Mouse (Mus musculus) myocyte (in vitro differentiated cells): ENCODE results near the gene Bzw2. TPM values are rescaled to one million over a fixed set of nuclear protein-coding genes. Genes with fewer than 3 reads are reported as not detected.

ENCODE experiments used
- H3K27me3 ChIP-seq: one replicate; pipeline ENCODE4 v1.6.1; 2011; ENCODE audit not compliant: control insufficient read depth, insufficient read depth, insufficient read length
- H3K36me3 ChIP-seq: one replicate; pipeline ENCODE4 v1.6.1; 2011; ENCODE audit not compliant: control insufficient read depth, insufficient read depth
- H3K4me2 ChIP-seq: one replicate; pipeline ENCODE4 v1.6.1; 2011; ENCODE audit warnings: low read depth, control low read depth
- H3K4me3 ChIP-seq: one replicate; pipeline ENCODE4 v1.5.1; 2011; ENCODE audit warnings: mild to moderate bottlenecking, control low read depth, moderate library complexity
- H3K79me2 ChIP-seq: one replicate; pipeline ENCODE4 v1.6.1; 2011; ENCODE audit not compliant: control insufficient read depth, insufficient read depth
- H3ac ChIP-seq: one replicate; pipeline ENCODE4 v1.6.1; 2011; ENCODE audit not compliant: control insufficient read depth, insufficient read length
- CEBPB ChIP-seq: IDR thresholded peaks from 2 replicates; pipeline ENCODE4 v1.6.1; 2011; ENCODE audit warnings: mild to moderate bottlenecking, moderate library complexity; ENCODE audit not compliant: poor library complexity, insufficient read depth, severe bottlenecking
- E2F4 ChIP-seq: IDR thresholded peaks from one replicate; pipeline ENCODE4 v1.6.1; 2011; ENCODE audit warnings: mild to moderate bottlenecking, control low read depth, moderate library complexity; ENCODE audit not compliant: insufficient read depth
- MAX ChIP-seq: IDR thresholded peaks from one replicate; pipeline ENCODE4 v1.6.1; 2011; ENCODE audit warnings: low read depth, mild to moderate bottlenecking, control low read depth
- MYOD1 ChIP-seq, 3 experiments: IDR thresholded peaks; one replicate each; pipeline ENCODE4 v1.6.1; 2011; ENCODE audit warnings: control low read depth in 2 of 3, low read depth in 2 of 3, mild to moderate bottlenecking in 2 of 3, moderate library complexity in 1 of 3; ENCODE audit not compliant: insufficient read length in 2 of 3, control insufficient read depth in 1 of 3
- MYOG ChIP-seq, 3 experiments: IDR thresholded peaks; one replicate each; pipeline ENCODE4 v1.6.1; 2011; ENCODE audit warnings: control low read depth in 2 of 3, low read depth in 2 of 3, mild to moderate bottlenecking in 2 of 3; ENCODE audit not compliant: insufficient read length in 2 of 3, control insufficient read depth in 1 of 3, insufficient read depth in 1 of 3
- POLR2A ChIP-seq: IDR thresholded peaks from one replicate; pipeline ENCODE4 v1.6.1; 2011; ENCODE audit warnings: low read depth, mild to moderate bottlenecking, control low read depth, moderate library complexity; ENCODE audit not compliant: insufficient read length
- POLR2AphosphoS2 ChIP-seq: IDR thresholded peaks from one replicate; pipeline ENCODE4 v1.6.1; 2011; ENCODE audit warnings: low read depth, control low read depth; ENCODE audit not compliant: insufficient read length
- REST ChIP-seq: IDR thresholded peaks from one replicate; pipeline ENCODE4 v1.6.1; 2011; ENCODE audit warnings: mild to moderate bottlenecking, control low read depth, moderate library complexity; ENCODE audit not compliant: insufficient read depth, insufficient read length
- SRF ChIP-seq: IDR thresholded peaks from one replicate; pipeline ENCODE4 v1.6.1; 2011; ENCODE audit warnings: low read depth; ENCODE audit not compliant: control insufficient read depth, insufficient read length
- TCF12 ChIP-seq: IDR thresholded peaks from one replicate; pipeline ENCODE4 v1.6.1; 2011; ENCODE audit warnings: mild to moderate bottlenecking, control low read depth; ENCODE audit not compliant: poor library complexity, insufficient read depth, severe bottlenecking
- TCF3 ChIP-seq: IDR thresholded peaks from one replicate; pipeline ENCODE4 v1.6.1; 2011; ENCODE audit warnings: low read depth, control low read depth; ENCODE audit not compliant: insufficient read length
- USF1 ChIP-seq: IDR thresholded peaks from one replicate; pipeline ENCODE4 v1.6.1; 2011; ENCODE audit warnings: low read depth, mild to moderate bottlenecking, control low read depth, moderate library complexity
- polyA plus RNA-seq: library from polyadenylated mRNA; unstranded; fragments of >200 nt; fragmentation: generic; extraction: Trizol; gene quantifications from one replicate; pipeline ENCODE4 v1.2.1, GENCODE M21; 2012; ENCODE audit warnings: missing spikeins

Gene Bzw2
- polyA plus RNA-seq, 1 experiment = 86.8 TPM

DNA sequence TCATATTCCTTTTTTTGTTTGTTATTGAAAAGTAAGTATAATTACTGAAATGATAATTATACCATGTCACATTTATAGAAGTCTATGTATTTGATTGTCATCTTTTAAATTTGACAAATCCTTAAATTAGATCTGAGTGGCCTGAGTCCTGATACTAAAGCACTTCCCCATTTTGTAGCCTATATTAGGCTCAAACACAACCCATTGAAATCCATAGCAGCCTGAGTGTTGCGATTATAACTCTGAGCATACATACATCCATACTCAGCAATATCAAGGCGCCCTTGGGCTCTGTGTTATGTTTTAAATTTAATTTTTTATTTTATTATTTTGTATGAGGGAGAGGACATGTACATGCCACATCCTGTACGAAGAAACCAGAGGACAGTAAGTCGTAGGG lies 87.6 kb downstream of the Bzw2 start:
- no peak for TF ChIP-seq MAX
- TF ChIP-seq USF1 = no peak
- TF ChIP-seq E2F4 = no peak
- no peak for TF ChIP-seq POLR2AphosphoS2
- no peak for TF ChIP-seq SRF
- no peak for TF ChIP-seq TCF3
- TF ChIP-seq CEBPB = no peak
- TF ChIP-seq POLR2A = no peak
- no peak for TF ChIP-seq MYOD1 (IDR thresholded peaks at IDR 0.05; ENCODE audit: control insufficient read depth in 1 of 3, insufficient read length in 2 of 3, low read depth in 2 of 3)
- TF ChIP-seq MYOG (IDR thresholded peaks at IDR 0.05; ENCODE audit: control insufficient read depth in 1 of 3, insufficient read depth in 1 of 3, insufficient read length in 2 of 3, low read depth in 2 of 3) = no peak
- no peak for TF ChIP-seq REST
- no peak for TF ChIP-seq TCF12
- Histone ChIP-seq H3K4me2 (no peak overlapping the region), H3K79me2 (no peaks in the 10 kb centered on the region)

GRCm38 (mm10) chr12:36067538-36067937 lies 90.3 kb downstream of the Bzw2 start:
- no peaks in the 10 kb centered on the region for H3K27me3 ChIP-seq
- H3K4me3 ChIP-seq = no peak overlapping the region
- H3ac ChIP-seq = no peak overlapping the region
- TF ChIP-seq MAX (no peak), MYOD1 (IDR thresholded peaks at IDR 0.05; ENCODE audit: control insufficient read depth in 1 of 3, insufficient read length in 2 of 3, low read depth in 2 of 3) (no peak), TCF12 (no peak)
- H3K4me2 ChIP-seq = no peak overlapping the region
- H3K36me3 ChIP-seq = no peaks in the 10 kb centered on the region
- no peaks in the 10 kb centered on the region for H3K79me2 ChIP-seq

More for the DNA sequence above, 87.6 kb downstream of the Bzw2 start:
- H3K27me3 ChIP-seq = no peaks in the 10 kb centered on the region
- no peak overlapping the region for H3ac ChIP-seq
- H3K36me3 ChIP-seq = no peaks in the 10 kb centered on the region
- H3K4me3 ChIP-seq = no peak overlapping the region

DNA sequence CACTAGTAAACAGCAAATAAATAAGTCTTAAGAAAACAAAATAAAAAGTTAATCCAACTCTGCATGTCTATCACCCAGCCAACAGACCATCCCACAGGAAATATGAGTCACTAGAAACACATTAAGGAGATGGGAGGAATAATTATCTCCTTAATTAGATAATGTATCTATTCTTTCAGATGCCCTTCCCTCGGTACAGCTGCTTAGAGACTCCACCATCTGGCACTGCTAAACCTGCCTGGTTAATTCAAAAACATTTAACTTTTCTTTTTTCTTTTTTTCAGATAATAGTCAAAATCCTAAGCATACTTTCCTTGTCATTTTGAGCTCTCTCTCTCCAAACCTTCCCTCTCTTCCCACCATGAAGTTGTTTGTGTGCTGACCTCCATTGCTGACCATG lies 92.0 kb downstream of the Bzw2 start:
- TF ChIP-seq POLR2AphosphoS2 (no peak), SRF (no peak), CEBPB (no peak), MYOD1 (IDR thresholded peaks at IDR 0.05; ENCODE audit: control insufficient read depth in 1 of 3, insufficient read length in 2 of 3, low read depth in 2 of 3) (no peak), TCF12 (no peak), REST (no peak), POLR2A (no peak)
- H3K4me2 ChIP-seq = no peak overlapping the region
- no peaks in the 10 kb centered on the region for H3K79me2 ChIP-seq
- H3K36me3 ChIP-seq = no peaks in the 10 kb centered on the region
- H3ac ChIP-seq = no peak overlapping the region
- H3K4me3 ChIP-seq = no peak overlapping the region
- no peaks in the 10 kb centered on the region for H3K27me3 ChIP-seq

DNA sequence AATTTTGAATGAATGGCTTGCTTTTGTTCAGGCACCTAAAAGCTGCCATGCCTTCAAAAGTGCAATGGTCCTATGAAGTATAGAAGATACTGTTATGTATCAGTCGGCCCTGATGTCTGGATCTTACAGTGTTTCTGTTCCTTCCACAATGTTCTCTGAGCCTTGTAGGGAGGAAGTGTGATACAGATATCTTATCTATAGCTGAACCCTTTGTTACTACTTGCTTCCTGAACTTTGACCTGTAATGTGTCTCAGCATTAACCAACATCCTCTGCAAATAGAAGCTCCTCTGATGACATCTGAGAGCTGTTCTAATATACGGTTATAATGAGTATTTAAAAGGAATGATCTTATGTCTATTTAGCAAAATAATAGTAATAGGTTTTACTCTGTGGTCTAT lies 100.2 kb downstream of the Bzw2 start:
- H3ac ChIP-seq = no peak overlapping the region
- H3K79me2 ChIP-seq = no peaks in the 10 kb centered on the region
- H3K27me3 ChIP-seq = no peaks in the 10 kb centered on the region
- no peak overlapping the region for H3K4me2 ChIP-seq
- no peaks in the 10 kb centered on the region for H3K36me3 ChIP-seq
- TF ChIP-seq E2F4 (no peak), USF1 (no peak), POLR2A (no peak), CEBPB (no peak), SRF (no peak), MAX (no peak), MYOD1 (IDR thresholded peaks at IDR 0.05; ENCODE audit: control insufficient read depth in 1 of 3, insufficient read length in 2 of 3, low read depth in 2 of 3) (no peak), POLR2AphosphoS2 (no peak), TCF12 (no peak), MYOG (IDR thresholded peaks at IDR 0.05; ENCODE audit: control insufficient read depth in 1 of 3, insufficient read depth in 1 of 3, insufficient read length in 2 of 3, low read depth in 2 of 3) (no peak), TCF3 (no peak), REST (no peak)
- H3K4me3 ChIP-seq = no peak overlapping the region

- H3ac ChIP-seq = no peak overlapping the region
- no peaks in the 10 kb centered on the region for H3K79me2 ChIP-seq
- H3K4me2 ChIP-seq = no peak overlapping the region
- no peaks in the 10 kb centered on the region for H3K36me3 ChIP-seq
- TF ChIP-seq CEBPB (no peak), REST (no peak), MAX (no peak), MYOG (IDR thresholded peaks at IDR 0.05; ENCODE audit: control insufficient read depth in 1 of 3, insufficient read depth in 1 of 3, insufficient read length in 2 of 3, low read depth in 2 of 3) (no peak), E2F4 (no peak), SRF (no peak), TCF12 (no peak), MYOD1 (IDR thresholded peaks at IDR 0.05; ENCODE audit: control insufficient read depth in 1 of 3, insufficient read length in 2 of 3, low read depth in 2 of 3) (no peak)
- H3K27me3 ChIP-seq = no peaks in the 10 kb centered on the region
- H3K4me3 ChIP-seq = no peak overlapping the region
Measured at GRCm38 (mm10) chr12:36050276-36050675, 107.6 kb downstream of the Bzw2 start.
